Mouse (Mus musculus): Measurements from ENCODE around the gene E2f3. TPM values are rescaled to one million over a fixed set of nuclear protein-coding genes. Genes with fewer than 3 reads are reported as not detected.

Gene E2f3
- total RNA-seq (2014; fragmentation: Nextera tagmentation) (15.5 and 19.8 TPM in 2 replicates), total RNA-seq (2017) (13.0 and 15.4 TPM in 2 replicates), polyA plus RNA-seq (2012) (15.5 and 20.0 TPM in 2 replicates)

GRCm38 (mm10) chr13:29985855-29986755 lies at the start of gene E2f3:
Gene E2f3, minus strand, starts transcription at chr13:29986063.
- H3K36me3 ChIP-seq (replicated peaks): peaks cover 12% of the 10 kb centered on the region
- no peaks in the 10 kb centered on the region for H3K9me3 ChIP-seq (replicated peaks)
- DNase-seq (ENCODE audit: low spot score) (peak; percentile 98), ATAC-seq (ENCODE audit: extremely low read depth, insufficient number of reproducible peaks, low FRiP score, poor library complexity, severe bottlenecking) (peak; percentile 91)
- TF ChIP-seq GATA1 (IDR thresholded peaks at IDR 0.05; ENCODE audit: borderline replicate concordance, low read length): no peak
- TF ChIP-seq TAL1 (conservative IDR thresholded peaks at IDR 0.05; ENCODE audit: low read depth, low read length): no peak
- TF ChIP-seq CTCF (IDR thresholded peaks at IDR 0.05; ENCODE audit: low read depth, low read length): no peak
- no peak for TF ChIP-seq POLR2AphosphoS5 (IDR thresholded peaks at IDR 0.05; ENCODE audit: insufficient replicate concordance, low read depth, low read length)
- no peak for TF ChIP-seq GATA2 (IDR thresholded peaks at IDR 0.05; ENCODE audit: borderline replicate concordance, low read depth, low read length)
- H3K27me3 ChIP-seq (ENCODE audit: insufficient read depth, low read length): no peaks in the 10 kb centered on the region; the same call in 1 of the 2 replicates
- H3K4me1 ChIP-seq (ENCODE audit: insufficient read depth, low read depth, low read length): peaks cover 26% of the 10 kb centered on the region
- H3K4me3 ChIP-seq (ENCODE audit: low read depth, low read length): peak within 1 kb of the TSS; percentile 94

GRCm38 (mm10) chr13:30034540-30034939 lies 48.7 kb upstream of the E2f3 start:
- Histone ChIP-seq H3K9me3 (replicated peaks) (no peaks in the 10 kb centered on the region), H3K4me1 (ENCODE audit: insufficient read depth, low read depth, low read length) (peaks cover 3% of the 10 kb centered on the region; the same call in 1 of the 2 replicates), H3K36me3 (replicated peaks) (no peaks in the 10 kb centered on the region), H3K4me3 (ENCODE audit: low read depth, low read length) (no peak overlapping the region), H3K27me3 (ENCODE audit: insufficient read depth, low read length) (peaks cover 19% of the 10 kb centered on the region)
- DNase-seq (ENCODE audit: low spot score) (no peak), ATAC-seq (ENCODE audit: extremely low read depth, insufficient number of reproducible peaks, low FRiP score, poor library complexity, severe bottlenecking) (no peak)
- TF ChIP-seq GATA2 (IDR thresholded peaks at IDR 0.05; ENCODE audit: borderline replicate concordance, low read depth, low read length): no peak
- no peak for TF ChIP-seq POLR2AphosphoS5 (IDR thresholded peaks at IDR 0.05; ENCODE audit: insufficient replicate concordance, low read depth, low read length)
- no peak for TF ChIP-seq CTCF (IDR thresholded peaks at IDR 0.05; ENCODE audit: low read depth, low read length)
- TF ChIP-seq TAL1 (conservative IDR thresholded peaks at IDR 0.05; ENCODE audit: low read depth, low read length): no peak
- no peak for TF ChIP-seq GATA1 (IDR thresholded peaks at IDR 0.05; ENCODE audit: borderline replicate concordance, low read length)

DNA sequence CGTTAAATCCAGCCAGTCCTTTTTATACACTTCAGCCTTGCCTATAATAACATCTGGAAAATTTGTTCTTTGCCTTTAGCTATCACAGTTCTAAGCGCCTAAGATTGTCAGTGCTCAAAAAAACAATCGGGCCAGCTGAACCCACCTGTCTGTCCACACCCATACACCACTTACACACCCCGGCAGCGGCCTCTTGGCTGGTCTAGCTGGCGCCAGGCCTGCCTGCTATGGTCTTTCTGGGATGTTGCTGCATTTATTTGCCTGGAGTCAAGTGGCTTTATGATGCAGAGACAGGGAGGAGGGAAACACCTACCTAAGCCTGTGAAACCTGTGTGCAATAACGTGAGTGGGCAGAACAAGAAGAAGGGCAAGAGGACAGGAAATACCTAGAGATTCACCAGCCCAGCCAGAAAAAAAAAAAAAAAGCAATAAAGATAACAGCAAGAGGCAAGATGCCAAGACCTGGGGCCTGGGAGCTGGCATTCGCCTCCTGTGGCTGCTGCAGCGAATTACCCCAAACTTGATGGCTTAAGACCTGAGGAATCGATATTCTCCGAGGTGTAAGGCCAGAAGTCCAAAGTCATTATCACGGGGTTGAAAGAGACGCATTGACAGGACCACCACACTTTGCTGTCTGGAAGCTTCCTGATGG lies 45.9 kb upstream of the E2f3 start:
- ATAC-seq (ENCODE audit: extremely low read depth, insufficient number of reproducible peaks, low FRiP score, poor library complexity, severe bottlenecking) (no peak), DNase-seq (ENCODE audit: low spot score) (no peak)
- H3K4me3 ChIP-seq (ENCODE audit: low read depth, low read length): no peak overlapping the region
- peaks cover 3% of the 10 kb centered on the region; the same call in 1 of the 2 replicates for H3K4me1 ChIP-seq (ENCODE audit: insufficient read depth, low read depth, low read length)
- H3K27me3 ChIP-seq (ENCODE audit: insufficient read depth, low read length): peaks cover 27% of the 10 kb centered on the region
- TF ChIP-seq CTCF (IDR thresholded peaks at IDR 0.05; ENCODE audit: low read depth, low read length) (no peak), GATA2 (IDR thresholded peaks at IDR 0.05; ENCODE audit: borderline replicate concordance, low read depth, low read length) (no peak), TAL1 (conservative IDR thresholded peaks at IDR 0.05; ENCODE audit: low read depth, low read length) (no peak), POLR2AphosphoS5 (IDR thresholded peaks at IDR 0.05; ENCODE audit: insufficient replicate concordance, low read depth, low read length) (no peak), GATA1 (IDR thresholded peaks at IDR 0.05; ENCODE audit: borderline replicate concordance, low read length) (no peak)
- no peaks in the 10 kb centered on the region for H3K9me3 ChIP-seq (replicated peaks)
- H3K36me3 ChIP-seq (replicated peaks): no peaks in the 10 kb centered on the region

- no peaks in the 10 kb centered on the region for H3K4me1 ChIP-seq (ENCODE audit: insufficient read depth, low read depth, low read length)
- H3K36me3 ChIP-seq (replicated peaks): no peaks in the 10 kb centered on the region
- DNase-seq (ENCODE audit: low spot score) (no peak), ATAC-seq (ENCODE audit: extremely low read depth, insufficient number of reproducible peaks, low FRiP score, poor library complexity, severe bottlenecking) (no peak)
- peaks cover 34% of the 10 kb centered on the region for H3K27me3 ChIP-seq (ENCODE audit: insufficient read depth, low read length)
- H3K4me3 ChIP-seq (ENCODE audit: low read depth, low read length): no peak overlapping the region
- TF ChIP-seq POLR2AphosphoS5 (IDR thresholded peaks at IDR 0.05; ENCODE audit: insufficient replicate concordance, low read depth, low read length): no peak
- no peak for TF ChIP-seq CTCF (IDR thresholded peaks at IDR 0.05; ENCODE audit: low read depth, low read length)
- TF ChIP-seq GATA1 (IDR thresholded peaks at IDR 0.05; ENCODE audit: borderline replicate concordance, low read length): no peak
- no peak for TF ChIP-seq TAL1 (conservative IDR thresholded peaks at IDR 0.05; ENCODE audit: low read depth, low read length)
- TF ChIP-seq GATA2 (IDR thresholded peaks at IDR 0.05; ENCODE audit: borderline replicate concordance, low read depth, low read length): no peak
- no peaks in the 10 kb centered on the region for H3K9me3 ChIP-seq (replicated peaks)
Observed at GRCm38 (mm10) chr13:30027841-30028240, 42.0 kb upstream of the E2f3 start.

DNA sequence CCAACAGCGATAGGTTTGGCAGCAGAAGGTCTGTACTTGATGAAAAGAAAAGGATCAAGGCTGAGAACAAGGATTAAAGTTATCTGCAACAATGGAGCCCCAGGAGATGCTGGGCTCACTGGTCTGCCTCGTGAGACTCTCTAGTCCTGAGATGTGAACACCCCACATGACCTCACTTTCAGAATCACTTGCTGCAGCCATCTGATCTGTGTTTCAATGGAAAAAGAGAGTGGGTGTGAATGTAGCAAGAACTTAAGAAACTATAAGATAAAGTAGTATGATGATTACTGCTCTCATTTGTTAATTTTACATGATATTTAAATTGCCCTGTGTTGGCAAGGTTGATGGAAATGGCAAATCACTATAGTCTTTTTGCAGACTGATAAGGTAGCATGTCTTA lies 36.6 kb upstream of the E2f3 start:
- no peak for TF ChIP-seq POLR2AphosphoS5 (IDR thresholded peaks at IDR 0.05; ENCODE audit: insufficient replicate concordance, low read depth, low read length)
- no peak for TF ChIP-seq GATA2 (IDR thresholded peaks at IDR 0.05; ENCODE audit: borderline replicate concordance, low read depth, low read length)
- TF ChIP-seq GATA1 (IDR thresholded peaks at IDR 0.05; ENCODE audit: borderline replicate concordance, low read length): no peak
- no peak for TF ChIP-seq TAL1 (conservative IDR thresholded peaks at IDR 0.05; ENCODE audit: low read depth, low read length)
- TF ChIP-seq CTCF (IDR thresholded peaks at IDR 0.05; ENCODE audit: low read depth, low read length): no peak
- no peaks in the 10 kb centered on the region for H3K9me3 ChIP-seq (replicated peaks)
- H3K4me3 ChIP-seq (ENCODE audit: low read depth, low read length): no peak overlapping the region
- no peak for ATAC-seq (ENCODE audit: extremely low read depth, insufficient number of reproducible peaks, low FRiP score, poor library complexity, severe bottlenecking)
- H3K27me3 ChIP-seq (ENCODE audit: insufficient read depth, low read length): peaks cover 12% of the 10 kb centered on the region
- no peaks in the 10 kb centered on the region for H3K4me1 ChIP-seq (ENCODE audit: insufficient read depth, low read depth, low read length)
- no peaks in the 10 kb centered on the region for H3K36me3 ChIP-seq (replicated peaks)
- no peak for DNase-seq (ENCODE audit: low spot score)

GRCm38 (mm10) chr13:30018573-30018972 lies 32.7 kb upstream of the E2f3 start:
- TF ChIP-seq GATA1 (IDR thresholded peaks at IDR 0.05; ENCODE audit: borderline replicate concordance, low read length): no peak
- TF ChIP-seq GATA2 (IDR thresholded peaks at IDR 0.05; ENCODE audit: borderline replicate concordance, low read depth, low read length): no peak
- no peak for TF ChIP-seq CTCF (IDR thresholded peaks at IDR 0.05; ENCODE audit: low read depth, low read length)
- TF ChIP-seq POLR2AphosphoS5 (IDR thresholded peaks at IDR 0.05; ENCODE audit: insufficient replicate concordance, low read depth, low read length): no peak
- no peak for TF ChIP-seq TAL1 (conservative IDR thresholded peaks at IDR 0.05; ENCODE audit: low read depth, low read length)

More at GRCm38 (mm10) chr13:30018573-30018972, 32.7 kb upstream of the E2f3 start:
- H3K27me3 ChIP-seq (ENCODE audit: insufficient read depth, low read length): peaks cover 3% of the 10 kb centered on the region
- no peak for DNase-seq (ENCODE audit: low spot score)
- no peaks in the 10 kb centered on the region for H3K9me3 ChIP-seq (replicated peaks)
- no peak for ATAC-seq (ENCODE audit: extremely low read depth, insufficient number of reproducible peaks, low FRiP score, poor library complexity, severe bottlenecking)
- no peaks in the 10 kb centered on the region for H3K36me3 ChIP-seq (replicated peaks)
- no peak overlapping the region for H3K4me3 ChIP-seq (ENCODE audit: low read depth, low read length)
- no peaks in the 10 kb centered on the region for H3K4me1 ChIP-seq (ENCODE audit: insufficient read depth, low read depth, low read length)
